Mouse (Mus musculus) liver, embryonic 14.5 days (tissue): ENCODE data around the gene Tango2. TPM values are rescaled to one million over a fixed set of nuclear protein-coding genes. Genes with fewer than 3 reads are reported as not detected.

ENCODE experiments used
- ATAC-seq: fragments of 200-750 bp; cut with Nextera tagmentation; 2 replicates; pipeline ENCODE4 v1.8.0; 2017; ENCODE audit warnings: moderate number of reproducible peaks, mild to moderate bottlenecking, moderate library complexity; ENCODE audit not compliant: insufficient read depth
- DNase-seq, 3 experiments: peaks; one replicate each; pipeline ENCODE4 v3.0.0-alpha.2; 2012 to 2013; ENCODE audit warnings: low read depth in 3 of 3, low spot score in 3 of 3
- H3K27ac ChIP-seq: fragments of 300-500 bp; sonication (generic); 2 replicates; pipeline ENCODE4 v1.5.1; 2014; ENCODE audit warnings: moderate library complexity, mild to moderate bottlenecking, control low read depth, inconsistent platforms
- H3K27me3 ChIP-seq: fragments of 300-500 bp; sonication (generic); 2 replicates; pipeline ENCODE4 v1.6.1; 2014; ENCODE audit warnings: mild to moderate bottlenecking, low read length, moderate library complexity; ENCODE audit not compliant: control insufficient read depth, insufficient read depth
- H3K36me3 ChIP-seq: fragments of 300-500 bp; sonication (generic); replicated peaks from 2 replicates; pipeline ENCODE4 v1.6.1; 2014; ENCODE audit warnings: low read depth; ENCODE audit not compliant: control insufficient read depth, insufficient read depth
- H3K4me1 ChIP-seq, 2 experiments: fragments of 200-500 bp in 1 of 2; fragments of 300-500 bp in 1 of 2; sonication (generic) in 1 of 2; replicated peaks; 2 replicates each; pipeline ENCODE4 v1.6.1; 2012 to 2014; ENCODE audit warnings: antibody characterized with exemption in 1 of 2, inconsistent platforms in 1 of 2, low read length in 1 of 2; ENCODE audit not compliant: control insufficient read depth in 2 of 2, insufficient read depth in 2 of 2
- H3K4me2 ChIP-seq: fragments of 300-500 bp; sonication (generic); 2 replicates; pipeline ENCODE4 v1.6.1; 2014; ENCODE audit warnings: low read depth, mild to moderate bottlenecking, control low read depth, moderate library complexity
- H3K4me3 ChIP-seq, 2 experiments: fragments of 200-500 bp in 1 of 2; fragments of 300-500 bp in 1 of 2; sonication (generic) in 1 of 2; 2 replicates each; pipeline ENCODE4 v1.5.1; 2012 to 2014; ENCODE audit warnings: low read depth in 2 of 2, low read length in 2 of 2, mild to moderate bottlenecking in 2 of 2, control low read depth in 1 of 2, inconsistent platforms in 1 of 2, moderate library complexity in 1 of 2; ENCODE audit not compliant: insufficient read depth in 1 of 2
- H3K9ac ChIP-seq: fragments of 300-500 bp; sonication (generic); replicated peaks from 2 replicates; pipeline ENCODE4 v1.6.1; 2014; ENCODE audit warnings: mild to moderate bottlenecking, control low read depth, moderate library complexity
- H3K9me3 ChIP-seq: fragments of 300-500 bp; sonication (generic); 2 replicates; pipeline ENCODE4 v1.6.1; 2016; ENCODE audit warnings: low read length, mixed read lengths; ENCODE audit not compliant: control insufficient read depth
- CTCF ChIP-seq: IDR thresholded peaks from 2 replicates; pipeline ENCODE4 v1.5.1; 2016; ENCODE audit warnings: antibody characterized with exemption, low read depth, control low read depth
- EP300 ChIP-seq: IDR thresholded peaks from 2 replicates; pipeline ENCODE4 v1.6.1; 2016; ENCODE audit warnings: antibody characterized with exemption, low read depth
- WGBS: fragments of 180-500 bp; shearing (Covaris S2); extraction: QIAGEN DNeasy Blood & Tissue Kit; methylation state at CpG from one replicate; pipeline ENCODE4 v1.1.7; 2014; ENCODE audit not compliant: insufficient replicate concordance; 5-methylcytosine and 5-hydroxymethylcytosine counted together
- polyA plus RNA-seq, 2 experiments: library from polyadenylated mRNA; depleted of rRNA in 1 of 2; stranded (reverse) in 1 of 2; unstranded in 1 of 2; fragments of >200 nt; fragmentation: Nextera tagmentation in 1 of 2; extraction: Ambion mirVana in 1 of 2; gene quantifications; 2 replicates each; pipeline versions ENCODE4 v1.2.1 to v1.2.3; 2012 to 2014

Gene Tango2
- polyA plus RNA-seq, 2 experiments, result 44.5 to 58.8 TPM

DNA sequence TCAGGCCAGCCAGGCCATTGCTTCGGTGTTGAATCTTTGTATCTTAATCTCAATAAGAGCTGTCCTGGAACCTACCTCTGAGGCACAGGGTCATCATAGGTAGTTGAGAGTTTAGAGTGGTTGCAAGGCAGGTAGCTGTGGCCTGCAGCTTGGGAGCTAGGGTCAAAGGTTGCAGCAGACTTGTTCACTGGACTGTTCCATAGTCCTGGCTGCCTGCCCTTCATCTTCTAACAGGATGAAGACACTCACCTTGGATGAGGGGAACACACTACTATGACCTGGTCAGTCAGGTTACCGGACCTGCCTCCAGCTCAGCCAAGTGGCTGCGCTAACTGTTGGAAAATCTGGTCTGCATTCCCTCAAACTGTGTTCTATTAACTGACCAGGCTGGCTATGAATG is 43.2 kb upstream of the Tango2 start:
- Histone ChIP-seq H3K27ac (no peak overlapping the region), H3K9me3 (no peaks in the 10 kb centered on the region), H3K9ac (no peak overlapping the region), H3K36me3 (no peaks in the 10 kb centered on the region), H3K27me3 (no peaks in the 10 kb centered on the region), H3K4me2 (no peak overlapping the region), H3K4me1 (peaks cover 51 to 63% of the 10 kb centered on the region in 2 experiments), H3K4me3 (no peak overlapping the region)
- no peak for DNase-seq
- no peak for TF ChIP-seq EP300
- no peak for TF ChIP-seq CTCF
- WGBS, result 89% methylated on average over 3 of the region's 3 CpGs
- ATAC-seq, result no peak

DNA sequence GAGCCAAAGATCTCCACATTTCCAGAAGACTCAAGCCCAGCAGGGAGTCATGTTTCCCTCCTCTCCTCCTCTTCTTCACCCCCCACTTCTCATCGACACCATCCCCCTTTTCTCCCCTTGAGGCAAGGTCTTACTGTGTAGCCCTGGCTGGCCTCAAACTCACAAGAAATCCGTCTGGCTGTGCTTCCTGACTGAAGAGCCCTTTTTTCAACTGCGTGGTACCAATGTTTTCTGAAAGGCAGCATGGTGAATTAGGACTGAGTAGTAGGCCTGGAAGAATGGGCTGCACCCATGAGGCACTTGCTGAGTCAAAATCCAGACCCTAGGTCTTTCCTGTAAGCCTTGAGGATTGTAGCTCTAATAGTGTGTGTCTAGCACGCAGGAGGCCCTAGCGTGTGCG is 42.5 kb upstream of the Tango2 start:
- Histone ChIP-seq H3K9ac (no peak overlapping the region), H3K27me3 (no peaks in the 10 kb centered on the region), H3K4me2 (no peak overlapping the region), H3K27ac (no peak overlapping the region), H3K4me1 (peaks cover 51 to 63% of the 10 kb centered on the region in 2 experiments), H3K9me3 (no peaks in the 10 kb centered on the region), H3K36me3 (no peaks in the 10 kb centered on the region), H3K4me3 (no peak overlapping the region)
- DNase-seq (no peak), ATAC-seq (no peak)
- TF ChIP-seq EP300, result no peak
- TF ChIP-seq CTCF, result no peak
- 63% methylated on average over 6 of the region's 6 CpGs for WGBS

DNA sequence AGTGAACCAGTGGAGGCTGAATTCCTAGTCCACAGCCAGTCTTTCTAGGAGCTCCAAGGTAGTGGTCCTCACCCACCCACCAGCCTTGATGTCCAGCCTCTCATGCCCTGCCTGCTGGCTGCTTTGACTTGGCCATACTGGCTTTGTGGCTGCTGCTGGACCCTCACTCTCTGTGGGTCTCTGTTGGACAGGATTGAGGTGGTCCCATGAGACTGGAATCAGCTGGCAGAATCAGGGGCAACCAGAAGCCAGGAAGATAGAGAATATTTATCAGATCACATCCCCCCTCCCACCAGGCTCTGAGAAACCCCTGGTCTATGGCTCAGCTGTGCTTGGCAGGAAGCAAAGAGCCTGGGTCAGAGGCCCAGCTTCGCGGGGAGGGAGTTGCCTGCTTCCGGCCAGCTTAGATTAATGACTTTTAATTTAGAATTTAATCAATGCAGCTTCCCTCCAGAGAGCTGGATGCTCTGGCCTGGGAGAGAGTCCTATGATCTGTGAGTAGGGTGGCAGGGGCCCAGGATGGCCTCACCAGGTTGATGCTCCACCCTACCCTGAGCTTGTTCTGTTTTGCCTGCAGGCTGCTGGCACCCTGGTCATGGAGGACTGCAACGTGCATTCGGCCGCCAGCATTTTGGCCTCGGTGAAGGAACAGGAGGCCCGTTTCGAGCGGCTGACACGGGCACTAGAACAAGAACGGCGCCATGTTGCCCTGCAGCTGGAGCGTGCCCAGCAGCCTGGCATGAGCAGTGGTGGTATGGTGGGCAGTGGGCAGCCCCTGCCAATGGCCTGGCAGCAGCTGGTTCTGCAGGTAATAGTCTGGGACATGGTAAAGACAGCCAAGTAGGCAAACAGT is 40.9 kb upstream of the Tango2 start:
- H3K4me3 ChIP-seq, result no peak overlapping the region
- peaks cover 47 to 58% of the 10 kb centered on the region in 2 experiments for H3K4me1 ChIP-seq
- H3K9me3 ChIP-seq, result no peaks in the 10 kb centered on the region
- peak overlapping the region; percentile 31; the same call in 1 of the 2 replicates for H3K9ac ChIP-seq
- DNase-seq (no peak), ATAC-seq (no peak)
- H3K27me3 ChIP-seq, result no peaks in the 10 kb centered on the region
- TF ChIP-seq EP300 (no peak), CTCF (no peak)
- H3K4me2 ChIP-seq, result no peak overlapping the region; the same call in 1 of the 2 replicates
- 70% methylated on average over 14 of the region's 14 CpGs for WGBS
- peak overlapping the region; percentile 66 for H3K27ac ChIP-seq
- H3K36me3 ChIP-seq, result no peaks in the 10 kb centered on the region

DNA sequence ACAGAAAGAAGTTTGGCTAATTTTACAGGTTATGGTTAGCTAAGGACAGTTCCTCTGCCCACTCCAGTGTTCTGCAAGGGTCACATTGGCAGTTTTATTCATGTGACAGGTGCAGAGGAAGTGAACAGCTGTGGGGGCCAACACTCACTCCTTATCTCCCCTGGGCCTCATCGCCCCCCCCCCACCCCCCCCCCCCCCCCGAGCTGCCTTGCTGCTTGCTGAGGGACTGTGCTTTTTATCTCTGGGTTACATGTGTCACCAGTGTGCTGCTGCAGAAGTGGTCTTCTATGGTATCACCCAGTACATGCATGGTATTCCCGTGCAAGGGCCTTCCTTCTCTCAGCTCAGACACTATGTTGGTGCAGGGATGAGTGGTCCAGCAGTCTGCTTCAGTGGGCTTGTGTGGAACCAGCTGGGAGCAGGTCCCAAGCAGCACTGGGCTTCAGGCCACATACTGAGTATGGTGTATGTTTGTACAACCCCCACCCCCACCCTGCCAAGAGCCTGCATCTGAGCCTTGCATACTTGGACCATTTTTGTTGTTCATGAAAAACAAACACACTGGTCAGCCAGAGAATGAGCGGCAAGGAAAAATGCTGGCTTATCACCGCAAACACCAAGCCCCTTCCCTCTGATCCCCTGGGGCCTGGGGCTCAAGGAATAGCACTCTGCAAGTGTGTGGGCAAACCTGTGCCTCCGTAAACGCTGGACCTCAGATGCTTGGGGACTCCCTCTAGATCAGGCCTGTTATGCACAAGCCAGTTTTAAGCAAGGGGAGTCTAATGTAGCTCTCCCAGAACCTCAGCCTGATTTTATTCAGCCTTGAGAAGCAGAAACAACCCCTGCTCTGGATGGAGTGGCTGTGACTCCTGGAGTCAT is 40.0 kb upstream of the Tango2 start:
- 24% methylated on average over 7 of the region's 7 CpGs for WGBS
- H3K4me2 ChIP-seq, result peak overlapping the region; percentile 59

More for the DNA sequence above, 40.0 kb upstream of the Tango2 start:
- H3K36me3 ChIP-seq, result no peaks in the 10 kb centered on the region
- DNase-seq, result peak in 2 of 3 experiments; percentile 38 to 49
- H3K4me1 ChIP-seq, result peaks cover 38 to 50% of the 10 kb centered on the region in 2 experiments
- H3K4me3 ChIP-seq, result no peak overlapping the region
- H3K27me3 ChIP-seq, result no peaks in the 10 kb centered on the region
- H3K9me3 ChIP-seq, result no peaks in the 10 kb centered on the region
- peak overlapping the region; percentile 66 for H3K27ac ChIP-seq
- TF ChIP-seq CTCF (no peak), EP300 (peak; percentile 57)
- H3K9ac ChIP-seq, result peak overlapping the region; percentile 31
- ATAC-seq, result peak; percentile 80
